Mouse (Mus musculus) midbrain, embryonic 12.5 days (tissue): ENCODE measurements around the gene Dtd1. TPM values are rescaled to one million over a fixed set of nuclear protein-coding genes. Genes with fewer than 3 reads are reported as not detected.

Experiments
- ATAC-seq: fragments of 200-750 bp; cut with Nextera tagmentation; 2 replicates; pipeline ENCODE4 v1.8.0; 2017; ENCODE audit warnings: low read depth, moderate TSS enrichment, moderate library complexity; ENCODE audit not compliant: low FRiP score
- H3K27ac ChIP-seq: fragments of 300-500 bp; sonication (generic); replicated peaks from 2 replicates; pipeline ENCODE4 v1.5.1; 2016; ENCODE audit warnings: mild to moderate bottlenecking
- H3K27me3 ChIP-seq: fragments of 300-500 bp; sonication (generic); 2 replicates; pipeline ENCODE4 v1.6.1; 2016; ENCODE audit warnings: mild to moderate bottlenecking
- H3K36me3 ChIP-seq: fragments of 300-500 bp; sonication (generic); 2 replicates; pipeline ENCODE4 v1.6.1; 2016
- H3K4me1 ChIP-seq: fragments of 300-500 bp; sonication (generic); 2 replicates; pipeline ENCODE4 v1.6.1; 2016
- H3K4me2 ChIP-seq: fragments of 300-500 bp; sonication (generic); replicated peaks from 2 replicates; pipeline ENCODE4 v1.6.1; 2016; ENCODE audit warnings: mild to moderate bottlenecking, moderate library complexity
- H3K4me3 ChIP-seq: fragments of 300-500 bp; sonication (generic); 2 replicates; pipeline ENCODE4 v1.5.1; 2016; ENCODE audit warnings: mild to moderate bottlenecking
- H3K9ac ChIP-seq: fragments of 300-500 bp; sonication (generic); replicated peaks from 2 replicates; pipeline ENCODE4 v1.6.1; 2016; ENCODE audit warnings: mild to moderate bottlenecking, moderate library complexity
- H3K9me3 ChIP-seq: fragments of 300-500 bp; sonication (generic); 2 replicates; pipeline ENCODE4 v1.6.1; 2016; ENCODE audit warnings: mild to moderate bottlenecking
- WGBS: fragments of 180-500 bp; shearing (Covaris S2); methylation state at CpG from one replicate; pipeline ENCODE4 v1.1.7; 2016; 5-methylcytosine and 5-hydroxymethylcytosine counted together
- polyA plus RNA-seq: library from polyadenylated mRNA; unstranded; fragments of >200 nt; fragmentation: Nextera tagmentation; extraction: Ambion mirVana; gene quantifications from 2 replicates; pipeline ENCODE4 v1.2.1, GENCODE M21; 2016

Dtd1 gene
- polyA plus RNA-seq, 1 experiment from 2014 or later, result 39.9 TPM

DNA sequence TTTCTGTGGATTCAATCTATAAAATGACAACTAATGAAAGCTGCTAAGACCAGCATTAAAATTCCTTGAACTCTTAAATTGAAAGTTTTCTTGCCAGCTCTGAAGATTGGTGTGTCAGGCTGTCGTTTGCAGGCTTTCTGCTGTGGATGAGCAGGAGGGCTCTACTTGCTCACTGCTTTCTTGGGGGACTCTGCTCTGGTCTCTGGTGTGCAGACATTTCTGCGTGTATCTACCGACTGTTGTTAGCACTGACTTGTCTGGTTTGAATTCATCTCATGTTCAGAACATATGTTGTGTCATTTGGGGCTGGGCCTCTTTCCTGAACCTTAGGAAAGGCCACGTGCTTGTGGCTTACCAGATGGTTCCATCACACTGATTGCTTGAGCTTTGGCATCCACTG is 120.0 kb downstream of the Dtd1 start:
- Histone ChIP-seq H3K9me3 (no peaks in the 10 kb centered on the region), H3K36me3 (no peaks in the 10 kb centered on the region), H3K4me1 (peaks cover 12% of the 10 kb centered on the region), H3K27me3 (no peaks in the 10 kb centered on the region), H3K9ac (no peak overlapping the region), H3K27ac (no peak overlapping the region), H3K4me2 (no peak overlapping the region), H3K4me3 (no peak overlapping the region)
- 70% methylated on average over 4 of the region's 4 CpGs for WGBS
- no peak for ATAC-seq

DNA sequence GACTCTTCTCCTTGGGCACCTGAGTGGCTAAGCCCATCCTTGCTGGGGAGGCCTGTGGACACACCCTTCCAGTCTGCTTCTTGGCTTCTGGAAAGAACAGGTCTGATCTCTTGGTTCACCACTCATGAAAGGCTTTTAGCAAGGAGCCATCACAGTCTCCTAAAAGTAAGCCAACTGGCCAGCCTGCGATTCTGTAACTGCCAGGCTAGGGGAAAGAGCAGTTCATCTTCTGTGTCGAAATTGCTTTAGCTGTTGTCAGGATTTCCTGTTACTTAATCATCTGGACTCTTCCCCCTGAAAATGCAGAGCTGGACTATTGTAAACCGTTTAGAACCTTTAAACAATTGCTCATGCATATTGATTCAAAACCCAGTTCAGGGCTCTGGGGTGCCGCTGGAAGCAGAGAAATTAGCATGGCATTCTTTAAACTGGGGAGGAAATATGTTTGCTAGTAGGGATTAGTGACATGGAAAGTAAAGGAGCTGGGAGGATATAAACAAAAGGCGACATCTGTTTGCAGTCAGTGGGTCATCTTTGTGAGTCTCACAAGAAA is 120.8 kb downstream of the Dtd1 start:
- Histone ChIP-seq H3K27ac (no peak overlapping the region), H3K4me1 (peaks cover 12% of the 10 kb centered on the region), H3K36me3 (no peaks in the 10 kb centered on the region), H3K27me3 (no peaks in the 10 kb centered on the region), H3K9me3 (no peaks in the 10 kb centered on the region), H3K9ac (no peak overlapping the region), H3K4me2 (no peak overlapping the region), H3K4me3 (no peak overlapping the region)
- WGBS, result 29% methylated on average over 5 of the region's 5 CpGs
- ATAC-seq, result peak; percentile 39

DNA sequence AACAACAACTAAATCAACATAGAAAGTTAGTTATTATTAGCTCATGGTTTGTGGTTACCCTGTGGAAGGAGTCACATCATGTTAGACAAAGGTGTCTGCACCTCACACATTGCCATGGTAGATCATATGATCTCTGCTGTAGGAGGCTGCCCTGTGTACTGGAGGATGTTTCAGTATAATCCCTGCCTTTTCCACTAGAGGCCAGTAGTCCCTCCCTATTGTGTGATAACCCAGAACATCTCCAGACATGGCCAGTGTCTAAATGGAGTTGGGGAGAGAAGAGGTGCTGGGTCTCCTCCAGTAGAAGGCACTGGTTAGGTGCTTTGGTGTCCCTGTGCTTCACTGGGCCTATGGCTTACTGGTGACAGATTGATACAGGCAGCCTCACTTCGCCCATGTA is 125.0 kb downstream of the Dtd1 start:
- H3K9ac ChIP-seq, result no peak overlapping the region
- H3K4me2 ChIP-seq, result no peak overlapping the region
- peaks cover 8% of the 10 kb centered on the region; the same call in 1 of the 2 replicates for H3K4me1 ChIP-seq
- ATAC-seq, result peak; percentile 73
- H3K9me3 ChIP-seq, result no peaks in the 10 kb centered on the region
- H3K27ac ChIP-seq, result no peak overlapping the region
- no peaks in the 10 kb centered on the region for H3K36me3 ChIP-seq
- H3K27me3 ChIP-seq, result no peaks in the 10 kb centered on the region
- no peak overlapping the region for H3K4me3 ChIP-seq
- WGBS, result 76% methylated on average over 1 of the region's 1 CpGs

DNA sequence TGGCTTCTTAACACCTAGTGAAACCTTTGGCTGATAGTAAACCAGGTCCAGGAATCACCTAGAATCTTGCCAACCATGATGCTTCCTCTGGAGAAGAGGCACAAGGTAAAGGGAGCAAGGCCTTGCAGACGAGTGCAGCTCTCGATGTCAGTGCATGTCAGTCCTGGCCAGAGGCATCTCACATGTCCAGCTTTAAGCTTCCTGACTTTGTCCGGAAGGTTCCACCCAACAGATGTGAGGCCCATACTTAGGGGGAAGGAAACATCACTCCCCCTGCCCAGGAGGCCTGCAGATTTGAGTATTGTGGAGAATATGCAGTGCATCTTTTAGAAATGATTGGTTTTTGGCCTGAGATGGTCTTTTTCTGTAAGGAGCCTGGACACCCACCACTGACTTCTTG is 127.4 kb downstream of the Dtd1 start:
- H3K27ac ChIP-seq, result no peak overlapping the region
- 93% methylated on average over 3 of the region's 3 CpGs for WGBS
- no peak overlapping the region for H3K4me2 ChIP-seq
- H3K9me3 ChIP-seq, result no peaks in the 10 kb centered on the region
- no peak overlapping the region for H3K9ac ChIP-seq
- H3K27me3 ChIP-seq, result no peaks in the 10 kb centered on the region
- no peaks in the 10 kb centered on the region for H3K36me3 ChIP-seq
- H3K4me3 ChIP-seq, result no peak overlapping the region
- no peak for ATAC-seq
- no peaks in the 10 kb centered on the region for H3K4me1 ChIP-seq

- no peaks in the 10 kb centered on the region for H3K27me3 ChIP-seq
- no peak for ATAC-seq
- no peaks in the 10 kb centered on the region for H3K4me1 ChIP-seq
- no peak overlapping the region for H3K9ac ChIP-seq
- no peak overlapping the region for H3K4me3 ChIP-seq
- no peaks in the 10 kb centered on the region for H3K9me3 ChIP-seq
- 86% methylated on average over 2 of the region's 2 CpGs for WGBS
- no peaks in the 10 kb centered on the region for H3K36me3 ChIP-seq
- no peak overlapping the region for H3K27ac ChIP-seq
- no peak overlapping the region for H3K4me2 ChIP-seq
These were observed 130.1 kb downstream of the Dtd1 start for GRCm38 (mm10) chr2:144729776-144730175.

GRCm38 (mm10) chr2:144738161-144738560 is 138.5 kb downstream of the Dtd1 start:
- no peaks in the 10 kb centered on the region for H3K9me3 ChIP-seq
- H3K9ac ChIP-seq, result no peak overlapping the region
- no peak overlapping the region for H3K4me3 ChIP-seq
- WGBS, result 89% methylated on average over 5 of the region's 5 CpGs
- no peaks in the 10 kb centered on the region for H3K36me3 ChIP-seq
- H3K4me1 ChIP-seq, result no peaks in the 10 kb centered on the region
- H3K27me3 ChIP-seq, result no peaks in the 10 kb centered on the region
- ATAC-seq, result no peak
- no peak overlapping the region for H3K4me2 ChIP-seq
- no peak overlapping the region for H3K27ac ChIP-seq

- no peaks in the 10 kb centered on the region for H3K4me1 ChIP-seq
- H3K27me3 ChIP-seq, result no peaks in the 10 kb centered on the region
- no peaks in the 10 kb centered on the region for H3K36me3 ChIP-seq
- ATAC-seq, result no peak
- H3K9me3 ChIP-seq, result no peaks in the 10 kb centered on the region
- no peak overlapping the region for H3K4me2 ChIP-seq
- H3K4me3 ChIP-seq, result no peak overlapping the region
- no peak overlapping the region for H3K27ac ChIP-seq
- H3K9ac ChIP-seq, result no peak overlapping the region
- WGBS, result 83% methylated on average over 5 of the region's 5 CpGs
These were observed 138.9 kb downstream of the Dtd1 start for GRCm38 (mm10) chr2:144738576-144738975.

DNA sequence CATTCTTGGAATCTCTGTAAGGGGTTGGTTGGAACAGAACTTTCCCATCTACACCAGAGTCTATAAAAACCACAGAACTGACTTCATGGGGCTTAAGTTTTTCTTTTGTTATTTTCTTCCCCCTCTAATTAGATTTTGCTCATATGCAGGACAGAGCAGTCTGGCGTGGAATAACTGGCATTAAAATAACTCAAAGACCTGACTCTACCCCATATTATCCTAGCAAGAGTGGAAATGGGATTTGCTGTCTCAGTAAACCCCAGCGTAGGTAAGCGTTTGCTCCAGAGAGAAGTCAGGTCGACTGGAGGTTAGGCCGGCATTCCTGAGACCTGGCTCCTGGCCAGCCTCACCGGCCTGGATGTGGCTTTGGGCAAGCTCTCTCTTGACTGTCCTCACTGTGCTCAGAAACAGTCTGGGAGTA is 140.9 kb downstream of the Dtd1 start:
- 83% methylated on average over 6 of the region's 6 CpGs for WGBS
- H3K27me3 ChIP-seq, result no peaks in the 10 kb centered on the region
- H3K4me1 ChIP-seq, result no peaks in the 10 kb centered on the region
- H3K4me2 ChIP-seq, result no peak overlapping the region
- H3K4me3 ChIP-seq, result no peak overlapping the region
- H3K9ac ChIP-seq, result no peak overlapping the region
- H3K36me3 ChIP-seq, result no peaks in the 10 kb centered on the region
- no peak for ATAC-seq
- H3K27ac ChIP-seq, result no peak overlapping the region
- no peaks in the 10 kb centered on the region for H3K9me3 ChIP-seq

DNA sequence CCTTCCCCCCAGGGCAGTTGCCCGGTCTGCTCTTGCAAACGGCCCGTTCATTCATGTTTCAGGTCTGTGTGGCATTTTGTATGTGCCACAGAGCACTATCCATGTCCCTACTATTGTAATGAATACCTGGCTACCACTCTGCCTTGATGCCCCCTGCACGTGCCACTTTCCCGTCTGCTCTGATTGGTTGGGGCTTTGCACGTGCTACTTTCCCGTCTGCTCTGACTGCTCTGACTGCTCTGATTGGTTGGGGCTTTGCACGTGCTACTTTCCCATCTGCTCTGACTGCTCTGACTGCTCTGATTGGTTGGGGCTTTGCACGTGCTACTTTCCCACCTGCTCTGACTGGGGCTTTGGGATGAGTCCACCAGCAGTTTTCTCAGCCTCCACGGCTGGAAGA is 142.3 kb downstream of the Dtd1 start:
- Histone ChIP-seq H3K27me3 (no peaks in the 10 kb centered on the region), H3K4me3 (no peak overlapping the region), H3K4me2 (no peak overlapping the region), H3K9ac (no peak overlapping the region), H3K27ac (no peak overlapping the region), H3K9me3 (no peaks in the 10 kb centered on the region), H3K4me1 (no peaks in the 10 kb centered on the region), H3K36me3 (no peaks in the 10 kb centered on the region)
- no peak for ATAC-seq
- 86% methylated on average over 10 of the region's 10 CpGs for WGBS

DNA sequence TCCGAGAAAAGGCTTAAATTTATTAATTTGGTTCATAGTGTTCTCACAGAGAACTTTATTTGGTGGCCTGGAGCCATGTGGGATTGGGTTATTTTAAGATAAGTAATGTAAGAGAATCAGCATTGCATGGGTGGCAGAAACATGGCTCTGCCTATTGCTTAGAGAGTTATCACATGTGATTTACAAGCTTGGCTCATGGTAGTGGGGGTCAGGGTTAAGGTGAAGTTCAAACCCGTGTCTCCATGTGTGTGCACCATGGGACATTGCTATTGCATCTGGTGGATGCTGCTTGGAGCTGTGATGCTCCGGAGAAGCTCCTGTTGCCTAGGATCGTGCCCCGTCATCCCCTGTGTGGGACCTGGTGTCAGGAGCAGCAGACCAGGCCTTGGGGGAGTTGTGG is 143.6 kb downstream of the Dtd1 start:
- no peak for ATAC-seq

DNA sequence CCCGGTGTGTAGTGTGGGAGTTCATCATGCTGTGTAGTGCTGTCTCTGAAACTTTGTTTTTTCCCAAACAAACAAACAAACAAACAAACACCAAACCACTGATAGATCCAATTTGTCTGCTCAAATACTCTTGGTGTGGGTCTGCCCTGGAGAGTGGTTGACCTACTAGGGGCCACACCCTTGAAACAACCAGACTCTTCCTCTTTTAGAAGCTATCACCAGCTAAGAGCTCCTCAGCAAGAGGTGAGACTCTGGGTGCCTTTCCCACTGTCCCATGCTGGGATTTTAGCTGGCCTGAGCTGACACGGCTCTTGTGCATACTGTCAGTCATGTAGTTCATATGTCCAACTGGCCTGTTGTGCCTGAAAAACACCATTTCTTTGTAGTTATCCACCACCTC is 145.6 kb downstream of the Dtd1 start:
- no peak for ATAC-seq
- H3K36me3 ChIP-seq, result no peaks in the 10 kb centered on the region
- H3K4me1 ChIP-seq, result no peaks in the 10 kb centered on the region
- 88% methylated on average over 2 of the region's 2 CpGs for WGBS
- no peaks in the 10 kb centered on the region for H3K27me3 ChIP-seq
- no peak overlapping the region for H3K9ac ChIP-seq
- H3K9me3 ChIP-seq, result no peaks in the 10 kb centered on the region
- H3K27ac ChIP-seq, result no peak overlapping the region
- no peak overlapping the region for H3K4me3 ChIP-seq
- H3K4me2 ChIP-seq, result no peak overlapping the region

More for the DNA sequence above, 143.6 kb downstream of the Dtd1 start:
- 84% methylated on average over 5 of the region's 5 CpGs for WGBS
- Histone ChIP-seq H3K4me3 (no peak overlapping the region), H3K36me3 (no peaks in the 10 kb centered on the region), H3K9ac (no peak overlapping the region), H3K4me2 (no peak overlapping the region), H3K27me3 (no peaks in the 10 kb centered on the region), H3K27ac (no peak overlapping the region), H3K9me3 (no peaks in the 10 kb centered on the region), H3K4me1 (no peaks in the 10 kb centered on the region)

- H3K9ac ChIP-seq, result no peak overlapping the region
- no peak overlapping the region for H3K4me2 ChIP-seq
- H3K9me3 ChIP-seq, result no peaks in the 10 kb centered on the region
- no peaks in the 10 kb centered on the region for H3K36me3 ChIP-seq
- WGBS, result 68% methylated on average over 4 of the region's 4 CpGs
- H3K27ac ChIP-seq, result no peak overlapping the region
- H3K4me3 ChIP-seq, result no peak overlapping the region
- ATAC-seq, result no peak
- no peaks in the 10 kb centered on the region for H3K4me1 ChIP-seq
- no peaks in the 10 kb centered on the region for H3K27me3 ChIP-seq
These were observed 146.5 kb downstream of the Dtd1 start for GRCm38 (mm10) chr2:144746046-144746783.

DNA sequence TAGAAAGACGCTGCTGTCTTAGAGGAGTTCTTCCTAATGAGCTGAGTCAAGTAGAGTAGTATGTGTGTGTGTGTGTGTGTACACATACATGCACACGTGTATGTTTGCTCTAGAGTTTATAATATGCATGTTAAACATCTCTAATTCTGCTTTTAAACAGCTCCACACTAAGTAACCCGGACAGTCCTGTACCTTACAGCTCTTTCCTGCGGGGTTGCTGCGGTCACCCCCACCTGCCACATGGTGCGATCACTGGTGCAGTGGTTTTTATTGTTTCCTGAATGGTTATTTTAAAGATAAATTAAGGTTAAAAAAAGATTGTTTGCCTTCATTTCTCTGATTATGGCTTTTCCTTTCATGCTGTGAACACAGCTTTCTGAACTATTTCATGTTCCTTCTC is 153.9 kb downstream of the Dtd1 start:
- Histone ChIP-seq H3K9me3 (no peaks in the 10 kb centered on the region), H3K36me3 (no peaks in the 10 kb centered on the region), H3K4me3 (no peak overlapping the region), H3K4me2 (no peak overlapping the region), H3K27me3 (no peaks in the 10 kb centered on the region), H3K4me1 (no peaks in the 10 kb centered on the region), H3K27ac (no peak overlapping the region), H3K9ac (no peak overlapping the region)
- WGBS, result 88% methylated on average over 6 of the region's 6 CpGs
- ATAC-seq, result no peak
